Mouse (Mus musculus): ENCODE data around the gene Gm30083.

Gm30083 gene

DNA sequence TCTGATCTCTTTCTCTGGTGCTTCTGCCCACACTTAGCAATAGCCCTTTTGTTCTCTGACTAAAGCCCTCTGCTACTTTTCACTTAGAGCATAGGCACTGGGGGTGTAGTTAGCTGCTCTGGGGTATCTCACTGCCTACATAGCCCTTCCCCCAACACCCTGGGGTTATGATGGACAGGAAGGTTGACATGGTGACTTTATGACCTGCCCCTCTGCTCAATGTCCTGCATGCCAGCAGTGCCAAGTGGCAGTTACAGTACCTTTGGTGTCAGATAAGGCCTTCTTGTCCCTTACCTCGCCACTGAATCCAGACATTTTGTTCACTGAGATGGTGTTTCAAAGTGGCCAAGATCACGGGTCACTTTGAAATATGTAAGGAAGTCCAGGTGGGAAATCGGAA, at the start of gene Gm30083:
Gene Gm30083 (minus strand): TSS at position 120 of the 400 bp plus-strand sequence.
- in situ Hi-C loops (cut with MboI, MseI): no loop called here

- in situ Hi-C loops (cut with MboI, MseI): no loop called here
Observed at GRCm38 (mm10) chr14:34052516-34052915, 37.5 kb upstream of the Gm30083 start, which contains the start of gene Antxrl. Antxrl (plus strand) TSS chr14:34052707.

DNA sequence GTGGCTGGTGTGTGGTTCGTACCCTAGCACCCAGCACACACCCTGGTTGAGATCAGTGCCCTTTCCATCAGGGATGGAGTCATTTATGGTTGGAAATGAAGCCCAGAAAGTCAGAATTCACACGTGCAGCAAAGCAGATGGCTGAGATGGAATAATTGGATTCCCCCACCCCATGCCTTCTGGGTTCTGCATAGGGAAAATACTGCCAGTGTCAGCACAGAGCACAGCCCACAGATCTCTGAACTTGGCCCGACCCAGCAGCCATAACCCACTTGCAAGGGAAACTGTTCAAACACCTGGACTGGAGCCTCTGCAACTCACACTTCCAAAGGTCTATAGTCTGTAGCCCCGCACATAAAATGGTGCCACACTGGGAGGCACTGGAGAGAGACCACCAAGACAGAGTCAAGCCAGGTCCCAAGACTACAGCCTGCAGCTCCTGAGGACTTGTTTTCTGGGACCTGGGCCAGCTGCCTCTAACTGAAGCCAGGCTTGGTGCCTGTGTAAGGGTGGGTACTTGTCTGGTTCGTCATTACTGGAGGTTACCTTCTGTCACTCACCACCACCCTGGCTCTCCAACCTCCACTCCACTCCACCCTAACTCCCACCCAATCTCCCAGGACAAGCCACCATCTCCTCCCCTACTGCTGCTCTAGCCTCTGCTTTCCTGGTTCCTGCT, 35.3 kb upstream of the Gm30083 start:
- in situ Hi-C loops (cut with MboI, MseI): no loop called here

DNA sequence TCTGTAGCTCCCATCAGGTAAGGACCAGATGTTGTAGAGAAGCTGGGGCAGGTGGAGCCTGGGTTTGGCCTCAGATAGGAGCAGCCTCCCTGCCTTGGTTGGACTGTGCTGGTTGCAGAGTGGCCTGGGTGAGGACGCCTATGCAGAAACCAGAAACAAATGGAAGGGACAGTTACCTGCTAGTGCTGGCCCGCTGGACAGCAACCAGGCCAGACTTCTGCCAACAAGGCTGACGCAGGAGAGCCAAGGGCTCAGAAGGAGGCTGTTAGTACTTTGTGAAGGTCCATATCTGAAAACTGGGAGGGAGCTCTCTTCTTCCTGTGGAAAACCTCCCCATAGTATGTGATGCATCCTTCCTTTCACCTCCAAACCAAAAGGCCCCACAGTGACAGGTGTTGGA, 28.4 kb upstream of the Gm30083 start:
- in situ Hi-C loops (cut with MboI, MseI): no loop called here

GRCm38 (mm10) chr14:34041241-34041640, 26.3 kb upstream of the Gm30083 start:
- in situ Hi-C loops (cut with MboI, MseI): no loop called here

DNA sequence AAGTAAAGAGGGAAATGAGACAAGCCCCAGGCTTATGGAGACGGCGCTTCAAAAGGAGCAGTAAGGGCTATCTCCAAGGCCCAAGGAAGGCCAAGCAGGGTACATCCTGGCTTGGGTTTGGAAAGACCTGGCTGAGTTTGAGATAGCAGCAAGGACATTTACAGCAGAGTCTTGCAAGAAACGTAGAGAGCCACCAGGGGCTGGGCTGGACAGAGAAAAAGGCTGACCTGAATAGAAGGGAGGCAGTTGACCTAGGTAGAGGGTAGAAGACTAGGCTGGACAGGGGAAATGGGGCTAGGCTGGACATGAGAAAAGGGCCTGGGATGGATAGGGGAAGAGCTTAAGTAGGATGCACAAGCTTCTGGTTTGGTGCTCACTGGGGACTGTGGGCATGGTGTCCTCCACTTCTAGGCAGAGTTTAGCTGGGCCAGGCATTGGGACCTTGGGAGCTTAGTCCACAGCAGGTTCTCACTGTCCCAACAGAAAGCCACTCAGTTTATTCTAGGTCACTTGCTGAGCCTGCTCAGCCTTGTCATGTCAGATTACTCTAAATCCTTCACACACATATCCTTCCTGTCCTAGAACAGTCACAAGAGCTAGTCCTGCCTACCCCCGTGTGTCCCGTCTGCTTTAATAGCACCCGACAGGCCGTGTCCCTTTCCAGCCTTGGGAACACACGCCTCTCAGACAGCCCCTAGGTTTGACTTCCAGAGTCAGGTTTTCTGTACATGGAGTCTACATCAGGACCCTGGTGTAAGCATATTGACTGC, 19.0 kb upstream of the Gm30083 start:
- in situ Hi-C loops (cut with MboI, MseI): no loop called here

- in situ Hi-C loops (cut with MboI, MseI): no loop called here
Observed at GRCm38 (mm10) chr14:34026710-34027109, 11.7 kb upstream of the Gm30083 start.

GRCm38 (mm10) chr14:34016938-34017337, 2.0 kb upstream of the Gm30083 start:
- in situ Hi-C loops (cut with MboI, MseI): no loop called here

- in situ Hi-C loops (cut with MboI, MseI): no loop called here
Observed at GRCm38 (mm10) chr14:34016381-34016780, 1.4 kb upstream of the Gm30083 start, which contains the start of gene Gm5460. Gm5460 (plus strand) TSS chr14:34016758.

DNA sequence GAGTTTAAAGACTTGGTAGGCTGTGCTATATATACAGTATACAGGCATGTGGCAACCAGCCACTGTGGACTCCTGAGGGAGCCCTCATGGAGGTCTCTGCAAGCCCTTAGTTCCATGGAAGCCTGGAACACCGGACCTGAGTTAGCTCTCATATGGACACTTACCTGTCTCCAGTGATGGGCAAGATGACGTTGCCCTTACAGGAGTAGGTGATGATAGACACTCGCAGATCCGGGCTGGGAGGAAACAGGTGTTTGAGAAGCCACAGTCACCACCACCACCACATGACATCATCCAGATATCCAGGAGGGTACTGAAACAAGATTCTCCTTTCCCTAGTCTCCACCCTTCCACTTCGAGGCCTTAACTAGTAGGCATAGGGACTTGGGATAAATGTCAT, 12.6 kb downstream of the Gm30083 start:
- in situ Hi-C loops (cut with MboI, MseI): no loop called here

- in situ Hi-C loops (cut with MboI, MseI): no loop called here
Observed at GRCm38 (mm10) chr14:34001445-34001844, 13.5 kb downstream of the Gm30083 start.

- in situ Hi-C loops (cut with MboI, MseI): no loop called here
Observed at GRCm38 (mm10) chr14:34000076-34000475, 14.9 kb downstream of the Gm30083 start.

DNA sequence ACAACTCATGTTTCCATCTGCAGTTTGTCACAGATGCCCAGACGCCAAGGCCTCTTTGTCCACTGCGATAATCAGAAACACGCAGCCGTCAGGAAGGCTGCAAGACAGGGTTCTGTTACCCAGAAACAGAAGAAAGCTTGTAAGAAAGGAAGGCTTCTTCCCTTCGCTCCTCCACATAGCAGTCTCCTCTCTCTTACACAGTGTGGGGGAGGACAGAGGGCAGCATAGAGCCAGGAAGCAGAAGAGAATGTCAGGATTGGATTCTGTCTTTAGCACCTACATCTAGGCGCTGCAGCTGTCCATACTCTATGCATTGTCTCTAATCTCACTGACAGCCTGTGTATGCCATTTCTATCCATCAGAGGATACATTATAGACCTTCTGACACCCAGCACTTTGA, 17.6 kb downstream of the Gm30083 start:
- in situ Hi-C loops (cut with MboI, MseI): no loop called here

DNA sequence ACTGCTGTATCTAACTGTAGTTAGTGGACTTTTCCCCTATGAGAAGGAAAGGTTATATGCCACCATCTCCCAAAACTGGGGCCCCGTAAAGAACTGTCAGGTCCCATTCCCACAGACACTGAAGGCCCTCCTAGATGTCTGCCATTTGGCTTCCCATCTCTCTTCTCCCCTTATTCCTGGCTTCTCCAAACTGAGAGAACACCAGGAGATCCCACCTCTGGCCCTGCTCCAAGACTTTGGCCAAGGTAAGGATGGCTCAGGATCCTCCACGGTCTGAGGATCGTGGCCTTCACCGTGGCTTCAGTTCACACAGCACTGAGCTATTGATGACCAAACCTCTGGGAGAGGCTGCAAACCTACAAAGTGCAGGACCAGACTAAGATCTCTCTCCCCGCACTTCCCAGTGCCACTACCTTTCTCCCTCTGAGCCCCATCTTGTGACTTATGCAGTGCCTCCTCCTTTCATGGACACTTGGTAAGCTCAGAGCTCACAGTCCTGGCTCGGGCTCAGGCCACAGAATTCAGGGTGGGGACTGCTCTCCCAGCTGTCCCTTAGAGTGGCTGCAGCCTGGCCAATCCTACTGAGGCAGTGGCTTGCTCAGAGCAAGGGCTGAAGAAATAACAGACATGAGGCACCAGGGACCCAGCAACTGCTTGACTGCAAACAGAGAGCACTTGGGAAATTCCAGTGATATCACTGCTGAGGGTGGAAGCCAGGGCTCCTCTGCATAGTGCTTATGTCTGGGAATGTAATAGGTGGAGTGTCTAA, 21.3 kb downstream of the Gm30083 start:
- in situ Hi-C loops (cut with MboI, MseI): no loop called here

DNA sequence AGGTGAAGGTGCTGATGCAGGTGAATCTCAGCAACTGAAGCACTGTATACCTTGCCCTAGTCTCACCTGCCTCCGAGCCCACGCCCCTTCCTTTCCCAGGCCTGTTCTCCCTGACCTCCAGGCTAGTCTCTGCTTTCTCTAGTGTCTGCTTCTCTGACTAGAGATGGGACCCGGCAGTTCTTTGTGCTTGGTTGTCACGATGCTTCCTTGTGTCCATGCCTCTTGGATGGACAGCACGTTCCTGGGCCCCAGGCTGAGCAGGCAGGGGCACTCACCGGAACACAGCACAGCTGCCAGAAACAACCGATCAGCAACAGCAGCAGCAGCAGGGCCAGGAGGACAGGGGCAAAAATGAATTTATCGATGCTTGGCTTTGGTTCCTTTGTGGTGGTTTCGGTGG, 21.9 kb downstream of the Gm30083 start:
- in situ Hi-C loops (cut with MboI, MseI): no loop called here

GRCm38 (mm10) chr14:33991971-33992370, 23.0 kb downstream of the Gm30083 start:
- in situ Hi-C loops (cut with MboI, MseI): no loop called here

GRCm38 (mm10) chr14:33989201-33989600, 25.8 kb downstream of the Gm30083 start:
- in situ Hi-C loops (cut with MboI, MseI): no loop called here

- in situ Hi-C loops (cut with MboI, MseI): no loop called here
Observed at GRCm38 (mm10) chr14:33978604-33979059, 36.4 kb downstream of the Gm30083 start, which contains the start of gene Zfp488. Zfp488 (minus strand) TSS chr14:33978764.

- in situ Hi-C loops (cut with MboI, MseI): no loop called here
Observed at GRCm38 (mm10) chr14:33977748-33978147, 37.2 kb downstream of the Gm30083 start.

DNA sequence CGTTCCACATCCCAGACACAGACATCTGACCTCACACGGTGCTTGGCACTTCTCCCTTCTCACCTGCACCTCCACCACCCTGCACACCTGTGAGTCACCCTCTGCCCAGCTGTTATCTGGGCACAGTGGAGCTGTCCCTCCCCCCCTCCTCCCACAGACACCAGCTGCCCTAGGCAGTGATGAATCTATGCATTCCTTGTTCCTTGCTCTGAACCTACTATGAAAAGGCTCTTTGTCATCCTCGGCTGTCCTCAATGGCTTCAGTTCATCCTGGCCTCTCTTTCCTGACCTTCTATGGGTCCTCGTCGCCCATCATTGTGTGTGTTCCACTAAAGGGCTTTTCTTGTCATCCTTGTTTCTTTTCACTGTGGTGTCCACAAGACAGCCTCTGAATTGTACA, 40.2 kb downstream of the Gm30083 start:
- in situ Hi-C loops (cut with MboI, MseI): no loop called here

- in situ Hi-C loops (cut with MboI, MseI): no loop called here
Observed at GRCm38 (mm10) chr14:33972679-33973078, 42.3 kb downstream of the Gm30083 start.

GRCm38 (mm10) chr14:33965675-33966074, 49.3 kb downstream of the Gm30083 start:
- in situ Hi-C loops (cut with MboI, MseI): no loop called here

Data from T-helper 2 cell (primary cell).